Mouse (Mus musculus) hindbrain, embryonic 14.5 days (tissue): ENCODE measurements at regions not wholly inside any gene's neighbourhood (a gene's known extent, or its start where the extent isn't known, plus 50 kb on each side); places are given as distances from the start of the nearest gene placed in this dataset. TPM values are rescaled to one million over a fixed set of nuclear protein-coding genes. Genes with fewer than 3 reads are reported as not detected.
A peak's percentile ranks its signal among the peaks of the same experiment; 100 is the strongest.

Experiments
- ATAC-seq: fragments of 200-750 bp; cut with Nextera tagmentation; 2 replicates; pipeline ENCODE4 v1.8.0; 2017; ENCODE audit warnings: moderate number of reproducible peaks, mild to moderate bottlenecking, moderate TSS enrichment, moderate library complexity; ENCODE audit not compliant: low FRiP score
- DNase-seq: peaks from one replicate; pipeline ENCODE4 v3.0.0-alpha.2; 2015; ENCODE audit warnings: low spot score
- H3K27ac ChIP-seq: fragments of 300-500 bp; sonication (generic); 2 replicates; pipeline ENCODE4 v1.5.1; 2014; ENCODE audit warnings: mild to moderate bottlenecking, moderate library complexity
- H3K27me3 ChIP-seq: fragments of 300-500 bp; sonication (generic); 2 replicates; pipeline ENCODE4 v1.6.1; 2014; ENCODE audit warnings: mild to moderate bottlenecking, low read length, mixed read lengths; ENCODE audit not compliant: control insufficient read depth, insufficient read depth
- H3K36me3 ChIP-seq: fragments of 300-500 bp; sonication (generic); replicated peaks from 2 replicates; pipeline ENCODE4 v1.6.1; 2014; ENCODE audit not compliant: control insufficient read depth, insufficient read depth
- H3K4me1 ChIP-seq: fragments of 300-500 bp; sonication (generic); replicated peaks from 2 replicates; pipeline ENCODE4 v1.6.1; 2014; ENCODE audit warnings: antibody characterized with exemption, low read length, mixed read lengths; ENCODE audit not compliant: control insufficient read depth, insufficient read depth
- H3K4me2 ChIP-seq: fragments of 300-500 bp; sonication (generic); replicated peaks from 2 replicates; pipeline ENCODE4 v1.6.1; 2014; ENCODE audit warnings: mild to moderate bottlenecking, moderate library complexity
- H3K4me3 ChIP-seq: fragments of 300-500 bp; sonication (generic); replicated peaks from 2 replicates; pipeline ENCODE4 v1.5.1; 2014; ENCODE audit warnings: mild to moderate bottlenecking, low read length
- H3K9ac ChIP-seq: fragments of 300-500 bp; sonication (generic); 2 replicates; pipeline ENCODE4 v1.6.1; 2014
- H3K9me3 ChIP-seq: fragments of 300-500 bp; sonication (generic); 2 replicates; pipeline ENCODE4 v1.6.1; 2016; ENCODE audit warnings: low read length; ENCODE audit not compliant: control insufficient read depth
- WGBS: fragments of 180-500 bp; shearing (Covaris S2); extraction: QIAGEN DNeasy Blood & Tissue Kit; methylation state at CpG from one replicate; pipeline ENCODE4 v1.1.7; 2014; 5-methylcytosine and 5-hydroxymethylcytosine counted together
- microRNA-seq: library from miRNA; unstranded; fragments of <30 nt; microRNA quantifications from one replicate; pipeline ENCODE4, GENCODE M21; 2016

DNA sequence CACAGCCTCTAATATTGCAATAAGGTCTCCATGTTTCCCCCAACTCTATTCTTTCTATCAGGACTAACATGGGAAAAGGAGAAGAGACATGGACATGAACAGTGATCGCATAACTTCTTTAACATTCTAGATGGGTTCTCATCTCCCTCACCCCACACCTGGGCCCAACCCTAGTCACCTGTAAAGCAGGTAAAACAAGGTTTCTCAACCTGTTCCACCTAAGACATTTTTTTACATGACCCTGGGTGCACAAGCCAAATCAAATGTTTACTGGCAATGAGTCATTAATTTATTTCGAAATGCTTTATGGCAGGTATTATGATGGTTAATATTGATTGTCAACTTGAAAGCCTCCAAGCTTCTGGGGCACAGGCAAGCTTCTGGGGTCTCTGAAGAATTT, 640.4 kb downstream of the Sox6 start:
- Histone ChIP-seq H3K36me3 (no peaks in the 10 kb centered on the region), H3K4me1 (no peaks in the 10 kb centered on the region), H3K9me3 (no peaks in the 10 kb centered on the region), H3K4me3 (no peak overlapping the region), H3K9ac (no peak overlapping the region), H3K27me3 (no peaks in the 10 kb centered on the region), H3K27ac (no peak overlapping the region), H3K4me2 (no peak overlapping the region)
- 95% methylated on average over 2 of the region's 2 CpGs for WGBS
- ATAC-seq = no peak
- no peak for DNase-seq

DNA sequence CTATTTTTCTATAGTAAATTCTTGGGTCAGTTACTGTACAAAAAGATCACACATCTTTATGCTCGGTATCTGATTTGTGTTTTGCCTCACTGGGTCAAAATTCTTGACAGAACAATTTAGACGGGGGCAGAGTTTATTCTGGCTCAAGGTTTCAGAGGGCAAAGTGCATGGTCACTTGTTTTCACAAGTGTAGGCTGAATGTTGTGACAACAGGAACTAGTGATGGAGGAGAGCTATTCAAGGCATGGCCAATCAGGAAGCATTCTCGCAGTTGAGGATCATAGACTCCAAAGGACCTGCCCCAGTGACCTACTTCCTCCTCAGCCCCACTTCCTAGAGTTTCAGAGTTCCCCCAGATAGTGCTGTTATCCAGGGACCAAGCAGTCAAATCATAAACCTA, 639.1 kb downstream of the Sox6 start:
- no peak overlapping the region for H3K27ac ChIP-seq
- ATAC-seq = no peak
- no peaks in the 10 kb centered on the region for H3K4me1 ChIP-seq
- no peaks in the 10 kb centered on the region for H3K9me3 ChIP-seq
- no peaks in the 10 kb centered on the region for H3K36me3 ChIP-seq
- DNase-seq = no peak
- H3K4me3 ChIP-seq = no peak overlapping the region
- no peak overlapping the region for H3K4me2 ChIP-seq
- H3K9ac ChIP-seq = no peak overlapping the region
- no peaks in the 10 kb centered on the region for H3K27me3 ChIP-seq
- 78% methylated on average over 3 of the region's 3 CpGs for WGBS

DNA sequence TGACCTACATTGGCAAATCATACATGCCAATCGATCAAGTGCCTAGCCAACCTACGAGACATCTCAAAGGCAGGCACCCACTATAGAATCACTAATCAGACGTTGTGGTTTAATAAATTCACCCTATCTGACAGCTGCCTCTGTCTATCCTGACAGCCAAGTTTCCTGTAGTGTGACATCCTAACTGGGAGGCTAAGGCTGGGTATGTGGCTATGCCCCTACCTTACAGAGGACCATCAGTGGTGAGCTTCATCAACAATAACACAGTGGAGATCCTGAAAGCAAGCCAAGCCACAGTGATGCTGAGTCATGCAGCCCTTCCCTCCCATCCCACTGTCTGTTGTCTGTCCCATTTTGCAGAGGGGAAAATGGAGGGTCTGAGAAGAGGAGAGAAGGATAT, 630.7 kb downstream of the Sox6 start:
- 78% methylated on average over 3 of the region's 3 CpGs for WGBS
- DNase-seq = no peak
- Histone ChIP-seq H3K9ac (no peak overlapping the region), H3K27ac (no peak overlapping the region), H3K4me3 (no peak overlapping the region), H3K4me2 (no peak overlapping the region), H3K4me1 (no peaks in the 10 kb centered on the region; the same call in 1 of the 2 replicates), H3K36me3 (no peaks in the 10 kb centered on the region), H3K27me3 (no peaks in the 10 kb centered on the region), H3K9me3 (no peaks in the 10 kb centered on the region)
- ATAC-seq = no peak

DNA sequence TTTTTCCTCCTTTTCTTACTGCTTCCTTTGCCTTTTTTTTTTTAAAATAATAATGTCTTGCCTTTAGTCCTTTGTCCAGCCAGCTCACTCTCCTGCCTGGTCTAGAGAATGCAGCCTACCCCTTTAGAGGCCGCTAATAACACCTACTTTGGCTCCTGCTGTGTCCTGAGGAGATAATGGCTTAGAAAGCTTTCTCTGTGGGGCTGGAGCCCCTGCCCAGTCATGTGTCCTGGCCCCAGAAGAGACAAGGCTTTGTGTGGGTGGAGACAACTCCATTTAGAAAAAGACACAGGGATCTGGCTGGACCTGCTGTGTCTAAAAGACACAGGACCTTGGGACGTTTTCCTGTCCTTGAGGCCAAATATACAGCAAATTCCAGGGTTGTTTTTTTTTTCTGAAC, 629.7 kb downstream of the Sox6 start:
- Histone ChIP-seq H3K4me2 (no peak overlapping the region), H3K9me3 (no peaks in the 10 kb centered on the region), H3K27ac (no peak overlapping the region), H3K4me3 (no peak overlapping the region), H3K9ac (no peak overlapping the region), H3K4me1 (no peaks in the 10 kb centered on the region; the same call in 1 of the 2 replicates), H3K27me3 (no peaks in the 10 kb centered on the region), H3K36me3 (no peaks in the 10 kb centered on the region)
- ATAC-seq = no peak
- no peak for DNase-seq
- WGBS = 16% methylated on average over 2 of the region's 2 CpGs

DNA sequence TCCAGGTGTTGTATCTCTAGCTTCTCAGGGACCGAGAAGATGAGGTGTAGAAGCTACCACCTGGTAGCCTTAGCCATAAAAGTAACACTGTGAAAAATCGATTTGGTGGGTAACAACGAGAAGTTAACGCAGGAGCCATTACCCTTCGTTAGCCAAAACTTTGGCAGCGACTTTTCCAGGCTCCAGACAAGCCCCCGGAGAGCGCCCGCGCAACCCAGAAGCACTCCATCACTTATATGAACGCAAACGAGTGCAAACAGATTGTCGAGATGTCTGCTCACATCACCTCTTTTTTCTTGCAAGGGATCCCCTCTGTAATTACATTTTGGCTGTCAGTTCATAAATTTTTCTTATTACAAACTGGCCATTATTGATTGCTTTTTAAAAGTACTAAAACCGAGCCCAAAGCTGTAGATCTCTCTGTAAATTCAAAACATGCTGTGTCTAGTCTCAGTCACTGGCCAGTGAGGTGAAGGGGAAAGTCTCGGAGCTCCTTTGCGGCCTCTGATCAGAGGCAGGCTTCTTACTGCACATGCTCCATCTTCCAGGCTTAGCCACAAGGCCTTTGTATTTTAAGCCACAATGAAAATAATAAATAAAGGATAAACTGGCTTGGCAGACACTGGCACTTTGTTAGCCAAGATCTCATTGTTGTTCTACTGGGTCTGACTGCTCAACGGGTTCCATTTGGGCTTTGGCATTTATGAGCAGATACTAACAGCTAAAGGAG, 627.9 kb downstream of the Sox6 start:
- H3K4me2 ChIP-seq = no peak overlapping the region
- no peak for ATAC-seq
- WGBS = 72% methylated on average over 17 of the region's 17 CpGs

DNA sequence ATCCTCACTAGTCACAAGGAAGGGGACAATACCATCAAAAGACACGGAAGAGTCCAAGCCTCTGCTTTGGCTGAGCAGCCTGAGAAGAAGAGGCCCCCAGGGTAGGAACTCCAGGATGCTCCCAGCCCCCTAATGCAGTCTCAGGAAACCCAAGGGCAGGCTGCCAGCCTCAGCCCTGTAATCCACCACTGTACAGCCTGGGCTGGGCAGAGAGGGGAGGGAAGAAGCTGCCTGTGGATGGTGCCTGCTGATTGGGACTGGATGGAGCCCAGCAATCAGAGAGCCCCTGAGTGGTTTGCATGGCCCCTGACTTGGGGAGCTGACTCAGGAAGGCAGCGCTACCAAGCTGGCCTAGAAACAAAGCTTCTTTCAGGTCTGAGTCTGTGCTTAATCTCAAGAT, 627.1 kb downstream of the Sox6 start:
- no peaks in the 10 kb centered on the region for H3K9me3 ChIP-seq
- no peaks in the 10 kb centered on the region for H3K36me3 ChIP-seq
- no peak overlapping the region for H3K4me3 ChIP-seq
- no peaks in the 10 kb centered on the region; the same call in 1 of the 2 replicates for H3K4me1 ChIP-seq
- H3K27me3 ChIP-seq = no peaks in the 10 kb centered on the region
- no peak overlapping the region for H3K4me2 ChIP-seq
- peak; percentile 40 for DNase-seq
- no peak overlapping the region for H3K27ac ChIP-seq
- WGBS = 54% methylated on average over 2 of the region's 2 CpGs
- ATAC-seq = peak; percentile 59; the same call in 1 of the 2 replicates
- no peak overlapping the region for H3K9ac ChIP-seq

More for the DNA sequence above, 627.9 kb downstream of the Sox6 start:
- no peak overlapping the region for H3K9ac ChIP-seq
- no peak overlapping the region for H3K27ac ChIP-seq
- H3K9me3 ChIP-seq = no peaks in the 10 kb centered on the region
- H3K27me3 ChIP-seq = no peaks in the 10 kb centered on the region
- no peak for DNase-seq
- no peaks in the 10 kb centered on the region for H3K36me3 ChIP-seq
- H3K4me1 ChIP-seq = no peaks in the 10 kb centered on the region; the same call in 1 of the 2 replicates
- no peak overlapping the region for H3K4me3 ChIP-seq

DNA sequence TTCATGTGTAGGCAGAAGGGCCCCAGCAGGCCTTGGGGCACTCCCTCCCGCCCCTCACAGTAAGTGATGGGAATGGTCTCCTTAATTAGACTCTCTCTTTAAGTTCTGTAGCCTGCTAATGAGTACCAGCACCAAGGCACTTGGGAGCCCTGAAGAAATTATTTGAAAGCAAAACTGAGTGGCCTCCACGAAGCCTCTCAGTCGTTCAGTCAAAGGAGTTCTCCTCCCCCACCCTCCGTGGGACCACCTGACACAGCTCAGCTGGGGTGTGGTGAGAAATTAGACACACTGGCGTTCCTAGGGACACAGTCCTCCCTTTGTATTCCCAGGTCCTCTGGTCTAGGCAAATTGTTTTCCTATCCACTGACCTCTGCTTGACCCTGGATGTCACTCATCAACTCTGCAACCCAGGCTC, 623.4 kb downstream of the Sox6 start:
- Histone ChIP-seq H3K9me3 (no peaks in the 10 kb centered on the region), H3K4me1 (no peaks in the 10 kb centered on the region; the same call in 1 of the 2 replicates), H3K4me2 (no peak overlapping the region), H3K9ac (no peak overlapping the region), H3K4me3 (no peak overlapping the region), H3K27me3 (no peaks in the 10 kb centered on the region), H3K36me3 (no peaks in the 10 kb centered on the region), H3K27ac (no peak overlapping the region)
- DNase-seq = no peak
- 15% methylated on average over 5 of the region's 5 CpGs for WGBS
- ATAC-seq = no peak

Small RNAs in the stretch of these regions (microRNA-seq; reads per million reads assigned to microRNA genes)
- not detected for gene Gm27684
